Mouse (Mus musculus) liver, postnatal 0 days (tissue): ENCODE measurements around the gene Csf1.

Source experiments
- CTCF ChIP-seq: sonication (generic); IDR thresholded peaks from 2 replicates; pipeline ENCODE4 v1.5.1; 2016; ENCODE audit warnings: antibody characterized with exemption, low read depth
- EP300 ChIP-seq: IDR thresholded peaks from 2 replicates; pipeline ENCODE4 v1.6.1; 2016; ENCODE audit warnings: antibody characterized with exemption, low read depth, mild to moderate bottlenecking

DNA sequence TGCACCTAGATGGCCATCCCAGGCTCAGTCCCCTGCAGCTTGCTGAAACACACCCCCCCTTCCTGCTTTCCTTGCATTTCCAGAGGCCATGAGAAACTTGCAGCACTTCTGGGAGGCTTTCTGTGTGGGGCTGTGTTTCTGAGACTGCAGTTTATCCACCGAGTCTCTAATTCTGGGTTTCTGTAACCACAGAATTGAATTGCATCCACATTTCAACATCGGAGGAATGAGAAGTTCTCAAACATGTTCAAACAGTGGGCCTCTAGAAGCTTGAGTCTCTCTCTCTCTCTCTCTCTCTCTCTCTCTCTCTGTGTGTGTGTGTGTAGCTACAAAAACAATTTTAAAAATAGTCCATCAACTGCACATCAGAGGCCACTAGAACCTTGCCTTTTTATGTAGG, 9.4 kb upstream of the Csf1 start:
- no peak for TF ChIP-seq CTCF
- TF ChIP-seq EP300 = no peak
